Mouse (Mus musculus): ENCODE results near the gene Nr2c1.

The Nr2c1 gene

DNA sequence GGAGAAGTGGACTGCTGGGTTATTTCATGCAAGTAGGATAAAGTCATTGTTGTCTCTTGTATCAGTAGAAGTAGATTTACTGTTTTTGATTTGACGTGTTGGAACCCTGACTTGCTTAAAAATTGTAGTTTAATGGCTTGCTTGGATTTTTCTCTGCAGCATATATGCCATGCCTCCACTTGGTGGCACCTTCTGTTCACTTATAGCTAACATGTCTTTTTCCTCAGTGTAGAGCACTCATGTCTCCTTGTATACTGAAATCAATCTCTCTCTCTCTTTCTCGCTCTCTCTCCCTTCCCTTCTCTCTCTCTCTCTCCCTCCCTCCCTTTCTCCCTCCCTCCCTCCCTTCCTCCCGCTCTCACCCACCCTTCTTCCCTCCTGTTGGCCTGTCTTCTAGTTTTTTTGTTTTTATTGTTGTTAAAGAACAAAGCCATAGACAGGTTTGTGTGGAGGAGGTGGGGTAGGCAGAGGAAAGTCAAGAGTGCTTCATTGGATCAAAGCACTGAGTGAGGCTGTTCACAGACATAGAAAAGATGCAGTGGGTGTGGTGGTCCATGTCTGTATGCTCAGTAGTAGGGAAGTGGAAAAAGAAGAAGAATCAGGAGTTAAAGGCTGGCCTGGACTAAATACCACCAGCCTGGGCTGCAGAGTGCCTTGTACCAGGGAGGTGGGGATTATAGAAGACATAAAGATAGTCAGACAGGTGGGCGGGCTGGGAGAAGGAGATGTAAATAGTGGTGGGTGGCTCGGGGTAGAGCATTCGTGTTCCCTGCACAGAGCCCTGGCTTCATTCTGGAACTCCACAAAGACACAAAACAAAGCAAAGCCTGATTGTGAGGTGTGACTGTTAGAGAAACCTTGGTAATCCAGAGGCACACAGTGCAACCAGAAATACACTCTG lies 63.1 kb downstream of the Nr2c1 start:
- DNase-seq (ENCODE audit: low read depth, low spot score), result no peak

DNA sequence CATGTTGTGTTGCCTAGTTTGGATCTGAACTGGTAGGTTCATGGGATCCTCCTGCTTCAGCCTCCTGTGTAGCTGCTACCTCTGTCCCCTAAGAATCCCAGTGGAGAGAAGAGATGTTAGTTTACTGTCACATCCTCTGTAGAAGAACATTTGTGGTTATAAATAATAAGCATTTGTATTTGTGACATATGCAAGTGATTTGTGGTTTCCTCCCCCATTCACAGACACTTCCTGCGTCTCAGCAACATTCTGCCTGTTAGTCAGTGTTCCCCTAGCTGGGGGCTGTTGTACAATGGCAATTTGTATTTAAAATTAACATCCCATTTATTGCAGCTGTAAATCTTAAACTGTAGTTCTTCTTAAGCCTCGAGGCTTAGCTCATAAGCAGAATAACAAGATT lies 63.9 kb downstream of the Nr2c1 start:
- no peak for DNase-seq (ENCODE audit: low read depth, low spot score)

DNA sequence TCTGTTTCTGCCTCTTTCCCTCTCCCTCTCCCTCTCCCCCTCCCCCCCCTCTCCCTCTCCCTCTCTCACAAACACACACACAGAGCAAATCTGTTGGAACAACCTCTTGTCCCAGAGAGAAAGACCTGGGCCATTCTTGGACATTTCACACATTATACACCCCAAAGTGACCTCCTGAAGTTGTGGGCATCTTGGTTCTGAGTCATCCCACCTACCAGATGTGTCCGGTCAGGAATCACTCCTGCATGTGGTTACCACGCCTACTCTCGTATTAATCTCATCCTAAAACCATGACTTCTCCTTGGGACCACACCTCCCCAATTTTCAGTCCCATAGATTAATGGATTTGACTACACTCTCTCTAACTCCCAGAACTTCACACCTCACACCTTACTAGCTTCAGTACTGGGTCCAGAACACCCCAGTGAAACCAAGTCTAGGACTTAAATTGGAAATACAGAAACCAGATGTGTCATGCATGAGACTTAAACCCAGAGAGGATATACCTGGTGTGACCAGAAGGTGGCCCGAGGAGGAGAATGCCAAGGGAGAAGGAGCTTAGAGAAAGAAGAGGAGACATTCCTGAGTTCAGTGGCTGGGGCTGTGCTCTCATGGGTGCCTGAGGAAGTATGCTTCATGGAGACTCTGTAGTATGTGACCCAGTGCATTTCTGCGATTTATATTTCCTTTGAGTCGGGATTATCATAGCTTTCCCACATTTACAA lies 77.4 kb downstream of the Nr2c1 start:
- DNase-seq (ENCODE audit: low read depth, low spot score), result peak; percentile 46

DNA sequence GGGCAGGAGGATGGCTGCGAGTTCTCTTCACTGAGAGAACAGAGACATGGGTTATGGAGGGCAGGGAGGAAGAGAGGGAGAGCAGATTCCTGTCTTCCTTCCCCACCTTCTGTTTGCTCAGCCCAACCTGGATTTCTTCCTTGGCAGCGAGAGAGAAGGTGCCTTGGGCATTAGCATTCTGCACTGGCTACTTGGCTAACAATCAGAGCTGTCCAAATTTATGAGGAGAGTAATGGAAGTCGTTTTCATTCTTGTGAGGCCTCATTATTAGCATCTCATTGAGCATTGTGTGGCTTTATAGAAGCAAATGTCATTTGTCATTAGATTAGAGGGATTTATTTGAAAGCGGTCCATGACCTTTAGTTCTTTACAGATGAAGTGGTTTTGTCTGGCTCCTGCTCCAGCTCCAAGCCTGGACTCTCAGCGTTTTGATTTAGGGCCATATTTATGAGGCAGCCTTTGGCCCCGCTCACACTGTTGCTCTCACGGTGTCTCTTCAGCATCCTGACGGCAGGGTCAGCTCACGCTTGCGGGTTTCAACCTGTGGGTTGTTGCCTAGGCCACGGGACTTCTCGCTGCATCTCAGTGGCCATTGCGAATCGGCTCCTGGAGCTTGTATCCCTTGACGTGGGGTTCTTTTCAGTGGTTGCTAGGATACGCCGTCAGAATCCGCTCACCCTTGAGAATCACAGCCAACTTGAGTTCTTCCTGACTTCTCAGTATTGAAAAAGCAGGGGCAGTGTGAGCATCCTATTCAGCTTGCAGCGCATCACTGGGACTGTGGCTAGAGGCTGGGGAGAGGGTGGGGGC lies 82.6 kb downstream of the Nr2c1 start:
- peak; percentile 45 for DNase-seq (ENCODE audit: low read depth, low spot score)

DNA sequence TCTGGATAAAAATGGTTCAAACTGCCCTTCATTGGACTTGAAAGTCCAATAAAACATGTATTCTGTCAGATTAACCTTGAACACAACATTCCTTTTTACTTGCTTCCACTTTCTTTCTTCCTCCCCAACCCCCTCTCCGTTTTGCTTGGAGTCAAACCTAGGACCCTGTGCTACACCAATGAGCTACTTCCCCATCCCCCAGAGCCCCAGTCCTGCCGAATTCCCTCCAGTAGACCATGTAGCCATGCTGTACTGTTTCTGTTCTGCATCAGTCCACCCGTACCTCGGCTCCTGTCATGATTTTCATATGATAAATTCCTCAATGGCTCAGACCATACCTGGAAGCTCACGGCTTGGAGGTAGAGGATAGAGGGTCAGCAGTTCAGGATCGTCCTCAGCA lies 83.2 kb downstream of the Nr2c1 start:
- DNase-seq (ENCODE audit: low read depth, low spot score), result no peak

DNA sequence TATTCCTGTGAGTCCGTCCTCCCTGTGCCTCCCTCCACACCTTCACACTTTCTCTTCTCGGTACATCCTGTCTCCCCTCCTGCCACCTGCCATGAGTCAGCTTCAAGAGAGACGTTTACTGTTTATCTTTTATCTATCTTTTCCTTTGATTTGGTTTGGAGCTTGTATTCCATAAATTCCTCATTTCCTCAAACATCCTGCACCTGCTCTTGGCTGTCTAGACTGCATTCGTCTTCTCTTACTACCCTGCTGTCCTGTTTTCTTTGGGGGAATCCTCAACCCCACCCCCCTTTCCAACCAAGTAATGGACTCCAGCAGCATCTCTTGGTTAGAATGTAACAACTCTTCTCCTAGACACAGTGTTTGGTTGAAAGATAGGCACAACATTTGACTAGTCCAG lies 87.4 kb downstream of the Nr2c1 start:
- no peak for DNase-seq (ENCODE audit: low read depth, low spot score)

DNA sequence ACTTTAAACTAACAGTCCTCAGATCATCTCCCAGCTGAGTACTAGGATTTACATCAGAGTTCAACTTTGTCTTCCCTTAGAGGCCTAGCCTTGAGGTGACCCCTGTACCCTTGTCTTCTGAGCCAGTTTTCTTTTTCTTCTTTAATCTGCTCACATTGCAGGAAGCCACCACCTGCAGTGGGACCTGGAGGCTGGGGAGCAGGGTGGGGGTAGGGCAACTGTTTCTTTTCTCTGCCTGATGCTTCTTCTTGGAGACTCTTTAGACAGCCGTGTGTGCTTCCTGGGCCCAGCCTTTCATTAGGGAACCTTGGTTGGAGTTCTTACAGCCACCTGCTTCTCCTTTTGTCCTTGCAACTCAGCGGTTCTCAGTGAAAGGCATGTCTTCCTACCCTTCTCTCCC lies 93.5 kb downstream of the Nr2c1 start:
- no peak for DNase-seq (ENCODE audit: low read depth, low spot score)
